Mouse (Mus musculus): ENCODE results near the gene Prdm1.

- TF ChIP-seq CTCF (IDR thresholded peaks at IDR 0.05; ENCODE audit: low read depth), result no peak
- TF ChIP-seq EP300 (IDR thresholded peaks at IDR 0.05; ENCODE audit: low read depth), result no peak
Measured at GRCm38 (mm10) chr10:44555317-44555716, 27.0 kb upstream of the Prdm1 start.

Measured in liver, postnatal 0 days (tissue).